ENCODE assay signal across 11 mouse cellular contexts in the genomic region with DNA sequence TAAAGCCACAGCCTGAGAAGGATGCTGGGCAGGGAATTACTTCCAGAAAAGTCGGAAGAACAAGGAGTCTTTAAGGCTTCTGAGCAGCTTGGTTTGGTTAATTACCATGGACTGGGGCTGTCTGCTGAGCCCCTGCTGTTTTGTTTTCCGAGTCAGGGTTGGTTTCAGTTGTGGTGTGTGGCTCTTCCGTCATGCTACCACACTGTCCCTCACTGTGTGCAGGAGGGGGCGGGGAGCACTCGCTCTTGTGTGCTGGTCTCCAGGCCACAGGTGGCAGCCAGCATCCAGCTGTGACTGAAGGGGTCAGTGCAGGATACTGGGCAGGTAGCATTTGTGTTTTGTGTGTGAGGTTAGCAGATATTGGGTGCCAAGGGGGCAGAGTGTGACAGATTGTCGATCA.
A peak's percentile ranks its signal among the peaks of the same experiment; 100 is the strongest.
DNase-seq lines count a peak whose midpoint lies in the region; ATAC-seq and TF ChIP-seq lines count a peak whose summit lies in the region.
"Had no signal": no experiment of that assay in that cellular context is flagged by ENCODE, and none has a peak within 500 bp of the region (broad histone marks: within the 10 kb centered on the region; RNA-seq: fewer than 3 reads in every experiment).

No protein-coding gene starts in this region.

- ATAC-seq in lung, embryonic 16.5 days (ENCODE audit: low read depth), result peak; percentile 10; the same call in 1 of the 2 replicates
- peak; percentile 90 for ATAC-seq in activated CD4-positive, CD25-positive, alpha-beta regulatory T cell, adult 4 months

- DNase-seq in lung, adult 2 months, result no peak
- no peak for DNase-seq in limb, embryonic 10.5 days (ENCODE audit: low spot score)
- DNase-seq in thymus, postnatal 14 days, result peak; percentile 70
- DNase-seq in embryo, embryonic 9.5 days (ENCODE audit: extremely low spot score), result no peak
- DNase-seq in gastrocnemius, postnatal 10 days, result no peak
- DNase-seq: adrenal gland, postnatal 10 days; left cerebral cortex, postnatal 4 days had no signal

- H3K9me3 ChIP-seq in lung, embryonic 16.5 days (ENCODE audit: control insufficient read depth, low read length), result no peaks in the 10 kb centered on the region
- no peaks in the 10 kb centered on the region for H3K9me3 ChIP-seq in limb, embryonic 10.5 days (replicated peaks)
- H3K9me3 ChIP-seq: hindbrain, embryonic 13.5 days; neural tube, embryonic 12.5 days had no signal

- peak overlapping the region; percentile 13 for H3K4me2 ChIP-seq in lung, embryonic 16.5 days (ENCODE audit: low read depth, low read length)
- H3K4me2 ChIP-seq: hindbrain, embryonic 13.5 days; neural tube, embryonic 12.5 days had no signal

- no peak for TF ChIP-seq CTCF in lung, adult 2 months (IDR thresholded peaks at IDR 0.05; ENCODE audit: insufficient read depth, low read length)

- no peak overlapping the region for H3K4me3 ChIP-seq in lung, embryonic 16.5 days (ENCODE audit: low read length)
- H3K4me3 ChIP-seq in lung, adult 2 months (replicated peaks; ENCODE audit: extremely low read depth, low read depth, low read length), result no peak overlapping the region
- H3K4me3 ChIP-seq in limb, embryonic 10.5 days, result no peak overlapping the region
- H3K4me3 ChIP-seq: hindbrain, embryonic 13.5 days; neural tube, embryonic 12.5 days had no signal

- WGBS in lung, embryonic 16.5 days, result 41% methylated on average over 6 of the region's 6 CpGs
- WGBS in lung, adult 2 months, result 61% methylated on average over 6 of the region's 6 CpGs
- 40% methylated on average over 6 of the region's 6 CpGs for WGBS in limb, embryonic 10.5 days

- H3K36me3 ChIP-seq in lung, embryonic 16.5 days (ENCODE audit: control insufficient read depth, insufficient read depth, low read length), result no peaks in the 10 kb centered on the region
- no peaks in the 10 kb centered on the region for H3K36me3 ChIP-seq in limb, embryonic 10.5 days
- H3K36me3 ChIP-seq: hindbrain, embryonic 13.5 days; neural tube, embryonic 12.5 days had no signal

- TF ChIP-seq POLR2A in lung, adult 2 months (IDR thresholded peaks at IDR 0.05; ENCODE audit: borderline replicate concordance, extremely low read depth, low read depth, low read length), result no peak

- peak overlapping the region; percentile 50 for H3K9ac ChIP-seq in lung, embryonic 16.5 days (ENCODE audit: low read length)
- H3K9ac ChIP-seq: hindbrain, embryonic 13.5 days; neural tube, embryonic 12.5 days had no signal

- H3K4me1 ChIP-seq in lung, embryonic 16.5 days (replicated peaks; ENCODE audit: control insufficient read depth, insufficient read depth, low read length), result peaks cover 11% of the 10 kb centered on the region
- no peaks in the 10 kb centered on the region for H3K4me1 ChIP-seq in lung, adult 2 months (ENCODE audit: control insufficient read depth, insufficient read depth, low read length)
- H3K4me1 ChIP-seq in limb, embryonic 10.5 days, result peaks cover 58% of the 10 kb centered on the region

- H3K27ac ChIP-seq in lung, embryonic 16.5 days (ENCODE audit: low read length), result peak overlapping the region; percentile 84
- peak overlapping the region; percentile 87 for H3K27ac ChIP-seq in limb, embryonic 10.5 days
- H3K27ac ChIP-seq: hindbrain, embryonic 13.5 days; neural tube, embryonic 12.5 days had no signal

- H3K27me3 ChIP-seq in lung, embryonic 16.5 days (ENCODE audit: control insufficient read depth, insufficient read depth, low read depth, low read length), result no peaks in the 10 kb centered on the region
- no peaks in the 10 kb centered on the region for H3K27me3 ChIP-seq in limb, embryonic 10.5 days (ENCODE audit: low read depth, poor library complexity, severe bottlenecking)
- H3K27me3 ChIP-seq: hindbrain, embryonic 13.5 days; neural tube, embryonic 12.5 days had no signal
